Mouse (Mus musculus) heart, postnatal 0 days (tissue): ENCODE data around the gene Cmtm8.

Experiments used
- CTCF ChIP-seq: IDR thresholded peaks from 2 replicates; pipeline ENCODE4 v1.5.1; 2016; ENCODE audit warnings: antibody characterized with exemption, control low read depth, low read depth
- EP300 ChIP-seq: IDR thresholded peaks from 2 replicates; pipeline ENCODE4 v1.6.1; 2016; ENCODE audit warnings: antibody characterized with exemption, low read depth

GRCm38 (mm10) chr9:114885564-114885963, 41.6 kb upstream of the Cmtm8 start:
- TF ChIP-seq CTCF: no peak
- no peak for TF ChIP-seq EP300
